Mouse (Mus musculus) ovary, adult 18-20 months (tissue): ENCODE measurements around the gene Tsga13.
A peak's percentile ranks its signal among the peaks of the same experiment; 100 is the strongest.

Experiments
- DNase-seq: peaks from one replicate; pipeline ENCODE4 v3.0.0; 2022; ENCODE audit warnings: low spot score, mixed read lengths

Tsga13 gene

DNA sequence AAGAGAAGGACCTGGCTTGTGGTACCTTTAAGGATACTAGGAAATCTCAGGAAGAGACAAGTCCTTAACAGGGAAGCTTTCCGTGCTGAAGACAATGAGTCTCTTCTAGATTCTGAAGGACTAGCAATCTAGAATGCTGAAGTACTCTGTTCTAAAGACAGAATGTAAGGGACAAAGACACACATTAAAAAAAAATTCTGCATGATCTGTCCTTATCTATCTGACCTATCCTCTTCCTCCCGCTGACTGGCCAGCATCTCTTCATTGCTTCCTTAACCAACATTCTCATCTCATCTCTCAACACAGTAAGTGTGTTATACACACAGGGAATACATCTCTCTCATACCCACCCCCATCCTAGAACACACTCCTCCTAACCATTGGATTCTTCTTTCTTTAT is at the start of gene Tsga13:
Gene Tsga13 (minus strand): TSS at position 101 of the 400 bp plus-strand sequence.
- no peak for DNase-seq

DNA sequence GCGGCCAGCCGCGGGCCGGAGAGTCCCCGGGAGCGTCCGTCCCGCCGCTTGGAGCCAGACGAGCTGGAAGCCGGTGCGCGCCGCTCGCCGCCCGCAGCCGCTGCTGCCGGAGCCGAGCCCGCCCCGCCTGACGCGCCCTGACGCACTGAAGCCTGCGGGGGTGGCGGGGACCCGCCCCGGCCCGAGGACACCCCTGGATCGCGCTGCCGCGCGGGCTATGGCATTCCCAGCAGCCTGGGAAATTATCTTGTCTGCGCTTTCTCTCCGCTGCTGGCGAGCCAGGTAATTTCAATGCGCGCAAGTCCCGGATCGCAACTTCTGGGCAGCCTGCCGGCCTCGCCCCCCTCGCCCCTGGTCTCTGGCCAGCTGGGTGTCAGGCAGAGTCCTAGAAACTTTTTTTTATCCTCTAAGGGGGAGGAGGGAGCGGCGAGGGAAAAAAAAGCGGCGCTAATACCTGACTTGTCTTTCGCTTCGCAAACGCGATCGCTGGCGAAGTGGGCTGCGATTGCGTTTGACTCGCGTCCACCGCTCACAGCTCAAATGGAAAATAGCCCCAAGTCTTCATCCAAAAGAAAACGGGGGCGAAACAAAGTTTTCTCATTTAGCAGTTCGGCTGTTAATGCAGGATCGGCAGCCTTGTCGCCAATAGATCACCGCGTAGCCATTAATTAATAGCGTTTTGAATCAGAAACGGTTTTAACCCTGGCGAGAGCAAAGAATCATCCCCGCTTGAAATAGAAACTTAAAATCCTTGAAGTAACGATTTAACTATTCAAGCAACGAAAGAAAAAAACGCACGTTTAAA is 43.6 kb upstream of the Tsga13 start, which contains the start of gene Klf14:
Gene Klf14 (minus strand): TSS at position 343 of the 805 bp plus-strand sequence.
- no peak for DNase-seq

DNA sequence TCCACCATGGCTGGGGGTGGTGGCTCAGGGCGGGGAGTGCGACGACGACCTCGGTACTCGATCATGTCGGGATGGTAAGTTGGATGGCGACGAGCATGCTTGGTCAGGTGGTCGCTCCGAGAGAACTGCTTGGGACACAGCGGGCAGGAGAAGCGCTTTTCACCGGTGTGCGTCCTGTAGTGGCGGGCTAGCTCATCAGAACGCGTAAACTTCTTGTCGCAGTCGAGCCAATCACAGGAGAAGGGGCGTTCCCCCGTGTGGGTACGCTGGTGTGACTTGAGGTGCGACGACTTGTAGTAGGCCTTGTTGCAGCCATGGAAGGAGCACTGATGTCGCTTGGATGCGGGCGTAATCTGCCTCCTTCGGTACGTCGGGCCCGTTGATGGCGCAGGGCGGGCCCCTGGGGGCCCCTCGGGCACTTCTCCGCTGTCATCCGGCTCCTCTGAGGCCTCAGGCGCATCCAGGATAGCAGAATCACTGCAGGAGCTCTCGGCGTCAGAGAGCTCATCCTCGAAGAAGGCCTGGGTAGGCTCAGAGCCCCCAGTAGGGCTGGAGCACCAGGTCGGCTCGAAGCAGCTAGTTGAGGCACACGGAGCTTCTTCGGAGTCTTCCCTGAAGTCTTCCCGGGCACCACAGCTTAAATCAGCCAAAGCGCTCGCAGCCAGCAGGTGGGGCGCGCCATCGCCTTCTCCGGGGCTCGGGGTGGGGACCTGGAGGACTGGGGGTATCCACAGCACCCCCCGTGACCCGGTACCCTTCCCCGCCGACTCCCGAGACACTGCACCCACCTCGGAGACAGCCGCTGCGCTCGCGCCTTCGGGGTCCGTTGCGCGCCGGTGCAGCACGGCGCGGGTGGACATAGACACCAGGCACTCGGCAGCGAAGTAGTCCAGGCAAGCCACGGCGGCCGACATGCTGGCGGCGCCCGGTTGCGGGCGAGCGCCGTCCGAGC is 42.7 kb upstream of the Tsga13 start:
- DNase-seq, result no peak

DNA sequence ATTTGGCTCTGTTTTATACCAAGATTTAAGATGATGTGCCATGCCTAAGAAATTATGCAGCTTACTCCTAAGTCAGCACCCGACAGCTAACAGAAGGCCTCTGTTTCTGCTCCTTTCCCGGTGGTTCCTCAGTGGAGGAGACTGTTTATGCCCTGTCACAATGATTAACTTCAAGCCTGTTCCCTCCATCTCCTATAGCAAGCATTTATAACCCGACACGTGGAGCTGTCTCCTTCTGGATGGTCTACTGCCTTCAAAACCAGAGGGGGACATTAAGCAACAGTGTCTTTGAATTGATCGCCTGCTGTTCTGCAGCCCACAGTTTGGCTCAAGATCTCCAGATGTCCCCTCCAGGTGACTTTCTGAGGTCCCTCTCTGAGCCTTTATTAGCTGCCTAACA is 23.9 kb upstream of the Tsga13 start:
- DNase-seq, result no peak

DNA sequence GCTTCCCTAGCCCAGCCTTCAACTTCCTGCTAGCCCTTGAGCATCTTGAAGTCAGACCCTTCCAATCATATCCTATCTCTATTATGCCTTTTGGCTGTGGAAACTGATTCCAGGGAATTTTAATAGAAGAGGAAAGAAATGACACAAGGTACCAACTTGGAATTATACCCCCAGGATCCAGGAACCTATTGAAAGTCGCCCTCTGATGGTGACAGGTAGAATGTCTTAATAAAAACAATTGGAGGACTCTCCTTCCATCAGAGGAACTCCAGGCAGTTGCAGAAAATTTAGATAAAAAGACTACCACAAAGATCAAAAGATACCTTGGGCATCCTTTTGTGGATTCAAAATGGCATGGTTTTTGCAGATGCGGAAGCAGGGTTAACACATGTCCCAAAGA is 7.4 kb upstream of the Tsga13 start:
- no peak for DNase-seq

DNA sequence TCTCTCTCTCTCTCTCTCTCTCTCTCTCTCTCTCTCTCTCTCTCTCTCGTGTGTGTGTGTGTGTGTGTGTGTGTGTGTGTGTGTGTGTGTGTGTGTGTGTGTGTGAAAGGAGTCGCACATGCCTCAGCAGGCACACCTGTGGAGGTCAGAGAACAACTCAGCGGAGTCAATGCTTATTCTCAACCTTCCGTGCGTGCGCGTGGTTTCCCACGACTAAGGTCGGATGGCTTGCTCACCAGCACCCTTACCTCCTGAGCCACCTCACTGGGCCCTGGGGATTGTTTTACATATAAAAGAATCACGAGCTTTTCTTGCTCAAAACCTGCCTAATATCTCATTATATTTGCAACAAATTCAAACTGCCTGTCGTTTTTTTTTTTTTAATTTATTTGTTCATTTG is 6.5 kb upstream of the Tsga13 start:
- DNase-seq, result no peak

DNA sequence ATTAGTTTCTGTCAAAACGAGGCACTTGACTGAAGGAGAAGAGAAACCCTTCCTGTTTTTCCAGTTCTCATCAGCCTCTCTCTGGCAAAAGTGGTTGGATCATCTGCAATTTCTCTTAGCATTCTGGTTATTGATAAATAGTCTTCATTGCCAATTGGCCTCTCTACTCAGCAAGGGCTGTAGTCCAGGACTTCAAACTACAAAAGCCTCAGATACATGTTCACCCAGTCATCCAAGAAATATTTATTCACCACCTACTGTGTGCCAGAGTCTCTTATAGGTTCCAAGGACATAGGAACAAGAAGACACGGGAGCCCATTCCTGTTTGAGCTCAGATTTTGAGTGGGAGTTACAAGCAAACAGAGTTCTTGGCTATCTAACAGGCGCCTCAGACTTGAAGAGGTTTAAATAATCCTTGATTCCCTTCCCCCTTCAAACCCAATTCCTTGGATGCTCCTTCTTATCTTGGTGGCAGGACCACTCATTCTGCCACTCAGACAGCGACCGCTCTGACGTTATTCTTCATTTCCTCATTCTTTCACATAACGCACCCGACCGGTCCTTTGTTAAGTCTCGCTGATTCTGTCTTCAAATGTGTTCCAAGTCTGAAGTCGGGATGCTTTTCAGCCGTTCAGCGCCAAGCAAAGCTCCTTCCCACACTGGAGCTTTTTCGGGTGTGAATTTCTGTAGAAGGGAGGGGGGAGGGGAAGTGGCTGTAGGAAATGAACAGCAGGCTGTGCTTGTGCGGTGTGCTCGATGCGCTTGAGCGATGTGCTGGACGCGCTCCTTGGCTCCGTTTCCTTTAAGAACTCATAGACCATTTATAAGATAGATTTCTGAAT is 5.7 kb upstream of the Tsga13 start:
- no peak for DNase-seq

DNA sequence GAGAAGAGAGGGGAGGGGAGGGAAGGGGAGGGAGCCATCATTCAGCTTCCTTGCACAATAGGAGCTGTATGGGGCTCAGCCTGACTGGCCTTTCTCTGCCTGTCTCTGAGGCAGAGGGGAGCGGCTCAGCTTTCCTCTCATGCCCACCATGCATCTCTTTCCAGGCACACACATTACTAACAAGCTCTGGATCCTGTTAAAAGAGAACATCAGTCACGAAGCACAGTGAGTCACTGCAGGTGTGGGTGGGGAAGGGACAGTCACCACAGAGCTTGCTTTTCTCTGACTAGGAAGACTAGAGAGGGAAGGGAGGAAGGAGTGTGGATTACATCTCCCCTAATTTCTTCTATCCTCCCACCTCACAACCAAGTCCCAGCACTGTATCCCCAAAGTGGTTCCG is 7.4 kb downstream of the Tsga13 start:
- DNase-seq, result no peak

DNA sequence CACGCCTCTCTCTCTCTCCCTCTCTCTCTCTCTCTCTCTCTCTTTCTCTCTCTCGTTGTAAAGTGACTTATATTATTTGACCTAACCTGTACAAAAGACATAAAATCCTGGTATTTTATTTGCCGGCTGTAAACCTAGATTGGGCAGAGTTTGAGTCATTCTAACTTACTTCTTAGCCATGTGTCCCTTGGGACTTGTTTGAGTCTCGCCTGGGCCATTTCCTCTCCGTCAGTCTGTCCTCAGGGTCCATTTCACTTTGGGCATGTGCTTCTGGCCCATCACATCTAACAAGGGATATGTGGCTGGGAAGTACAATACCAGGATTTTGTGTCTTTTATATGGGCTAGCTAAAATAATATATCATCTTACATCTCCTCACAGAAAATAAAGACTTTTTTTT is 10.5 kb downstream of the Tsga13 start:
- DNase-seq, result no peak

DNA sequence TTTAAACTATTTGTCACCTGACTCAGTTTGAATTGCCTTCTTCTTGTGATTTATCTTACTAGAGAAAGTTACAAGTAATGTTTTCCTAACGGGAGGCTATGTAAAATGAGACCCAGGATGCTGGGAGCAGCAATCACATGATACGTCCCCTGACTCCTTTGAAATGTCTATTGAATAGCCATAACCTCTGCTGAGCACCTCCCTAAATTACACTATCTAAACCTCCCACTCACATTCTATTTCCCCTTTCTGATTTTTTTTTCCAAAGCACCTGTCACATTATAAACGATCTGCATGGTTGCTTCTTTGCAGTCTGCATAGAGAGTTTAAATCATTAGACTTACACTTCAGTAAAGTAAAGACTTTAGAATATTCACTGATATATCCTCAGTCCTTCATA is 11.3 kb downstream of the Tsga13 start:
- no peak for DNase-seq

DNA sequence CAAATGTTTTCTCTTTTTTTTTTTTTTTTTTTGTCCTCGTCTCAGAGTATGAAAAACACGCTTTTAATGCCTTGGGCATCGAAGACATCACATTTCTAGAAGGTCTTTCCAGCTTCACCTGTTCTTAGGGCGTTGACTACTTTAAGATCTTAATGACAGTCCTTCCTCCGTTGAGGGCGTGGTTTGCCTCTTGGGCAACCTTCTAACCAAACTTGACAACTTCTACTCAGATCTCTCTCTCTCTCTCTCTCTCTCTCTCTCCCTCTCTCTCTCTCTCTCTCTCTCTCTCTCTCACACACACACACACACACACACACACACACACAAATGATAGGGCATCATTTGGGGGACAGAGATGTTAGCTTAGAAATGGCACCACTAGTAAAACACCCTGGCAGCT is 17.9 kb downstream of the Tsga13 start:
- DNase-seq, result no peak

DNA sequence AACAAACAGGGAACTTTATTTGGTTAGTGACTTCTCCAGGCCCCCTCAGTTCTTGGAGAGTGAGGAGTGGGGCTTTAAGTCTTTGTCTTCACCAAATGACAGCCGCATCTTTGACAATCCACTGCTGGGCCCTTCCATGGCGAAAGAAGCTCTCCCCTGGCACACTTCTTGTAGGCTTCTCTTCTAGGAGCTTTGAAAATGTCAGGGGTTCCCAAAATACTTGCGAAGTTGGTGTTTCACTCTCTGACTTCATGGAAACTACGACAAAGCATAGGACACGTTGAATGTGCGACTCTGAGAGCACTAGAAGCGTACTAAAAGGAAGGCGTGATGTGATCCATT is 18.4 kb downstream of the Tsga13 start:
- DNase-seq, result no peak

DNA sequence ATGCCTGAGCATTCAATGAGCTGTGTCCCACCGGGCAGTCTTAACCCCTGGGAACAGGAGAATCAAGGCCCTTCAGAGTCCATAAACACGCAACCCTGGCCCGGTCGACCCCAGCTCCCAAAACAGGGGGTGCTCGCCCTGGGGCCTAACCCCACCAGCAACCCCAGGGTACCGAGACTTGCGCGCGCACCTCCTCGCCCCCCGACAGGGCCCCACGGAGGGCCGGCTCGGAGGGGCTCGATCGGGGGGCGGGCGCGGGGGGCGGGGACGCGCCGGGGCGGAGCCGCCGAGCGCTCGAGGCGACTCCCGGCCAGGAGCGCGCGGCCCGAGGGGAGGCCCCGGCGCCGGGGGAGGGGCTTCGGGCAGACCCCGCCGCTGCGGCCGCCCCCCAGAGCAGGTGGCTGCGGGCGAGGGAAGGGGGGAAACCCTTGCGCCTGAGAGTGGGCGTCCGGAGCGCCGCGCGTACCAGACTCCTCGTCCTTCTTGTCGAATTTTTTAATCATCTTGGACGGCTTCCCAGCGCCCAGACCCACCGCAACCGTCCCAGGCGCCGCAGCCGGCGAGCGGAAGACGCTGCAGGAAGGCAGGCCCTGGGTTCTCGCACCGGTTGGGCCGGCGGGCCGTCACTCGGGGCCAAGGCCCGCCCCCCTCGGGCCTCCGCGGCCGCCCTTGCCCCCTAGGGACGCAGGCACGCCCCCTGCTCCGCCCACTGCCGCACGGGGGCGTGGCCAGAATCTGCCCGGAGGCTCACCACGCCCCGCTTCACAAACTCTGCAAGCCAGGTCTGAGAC is 19.0 kb downstream of the Tsga13 start, which contains the start of gene Copg2:
Gene Copg2 (minus strand): TSS at position 600 of the 791 bp plus-strand sequence.
- DNase-seq, result peak; percentile 92

DNA sequence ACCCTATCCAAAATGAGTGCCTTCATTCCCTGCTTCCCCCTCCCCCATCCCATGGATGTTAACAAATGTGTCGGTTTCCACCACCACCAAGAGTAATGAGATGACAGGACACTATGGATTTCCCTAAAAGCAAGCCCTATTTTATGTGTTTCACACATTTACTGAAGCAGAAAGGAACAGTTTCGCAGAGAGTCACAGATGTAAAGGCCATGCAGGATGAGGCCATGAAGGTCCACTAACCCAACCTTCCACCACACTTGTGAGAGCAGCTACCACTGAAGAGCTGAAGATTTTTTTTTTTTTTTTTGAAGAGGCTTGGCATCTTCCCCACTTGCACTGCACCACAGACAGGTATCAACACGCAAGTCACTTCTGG is 19.6 kb downstream of the Tsga13 start:
- DNase-seq, result no peak

DNA sequence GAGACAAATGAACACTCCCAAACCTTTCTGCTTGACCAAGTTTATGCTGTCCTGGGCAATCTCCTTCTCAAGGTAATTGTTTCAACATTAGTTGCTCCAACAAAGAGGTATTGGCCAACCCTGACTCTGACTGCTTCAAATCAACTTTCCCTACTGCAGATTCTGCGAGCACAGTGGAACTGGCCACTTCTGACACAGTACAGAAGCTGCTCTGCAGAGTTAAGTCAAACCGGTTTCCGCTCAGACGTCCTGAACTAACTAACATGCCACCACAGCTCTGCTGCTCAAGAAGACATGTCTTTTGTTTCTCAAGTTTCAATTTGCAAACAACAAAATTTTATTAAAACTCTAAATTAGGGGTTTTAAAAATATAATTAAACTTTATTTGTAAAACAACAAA is 22.3 kb downstream of the Tsga13 start:
- DNase-seq, result no peak

DNA sequence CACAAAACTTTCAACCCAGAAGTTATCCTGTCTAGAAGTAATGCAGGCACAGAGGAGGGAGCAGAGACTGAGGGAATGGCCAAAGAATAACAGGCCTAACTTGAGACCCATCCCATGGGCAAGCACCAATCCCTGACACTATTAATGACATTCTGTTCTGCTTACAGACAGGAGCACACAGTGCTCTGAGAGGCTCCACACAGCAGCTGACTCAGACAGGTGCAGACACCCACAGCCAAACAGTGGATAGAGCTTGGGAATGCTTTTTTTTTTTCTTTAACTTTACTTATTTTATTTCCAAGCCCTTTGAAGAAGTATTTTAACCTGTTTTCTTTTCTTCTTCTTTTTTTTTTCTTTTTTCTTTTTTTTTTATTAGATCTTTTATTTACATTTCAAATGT is 23.6 kb downstream of the Tsga13 start:
- no peak for DNase-seq

DNA sequence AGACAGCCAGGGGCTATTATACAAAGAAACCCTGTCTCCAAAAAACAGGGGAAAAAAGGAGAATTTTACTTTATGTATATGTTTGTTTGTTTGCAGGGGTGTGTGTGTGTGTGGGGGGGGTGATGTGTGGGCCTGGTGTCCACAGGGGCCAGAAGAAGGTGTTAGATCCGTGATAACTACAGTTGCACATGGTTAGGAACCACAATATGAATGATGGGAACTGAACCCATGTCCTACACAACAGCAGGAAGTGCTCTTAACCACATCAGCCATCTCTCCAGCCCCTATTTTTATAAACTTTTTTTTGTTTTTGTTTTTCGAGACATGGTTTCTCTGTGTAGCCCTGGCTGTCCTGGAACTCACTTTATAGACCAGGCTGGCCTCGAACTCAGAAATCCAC is 30.5 kb downstream of the Tsga13 start:
- DNase-seq, result no peak

DNA sequence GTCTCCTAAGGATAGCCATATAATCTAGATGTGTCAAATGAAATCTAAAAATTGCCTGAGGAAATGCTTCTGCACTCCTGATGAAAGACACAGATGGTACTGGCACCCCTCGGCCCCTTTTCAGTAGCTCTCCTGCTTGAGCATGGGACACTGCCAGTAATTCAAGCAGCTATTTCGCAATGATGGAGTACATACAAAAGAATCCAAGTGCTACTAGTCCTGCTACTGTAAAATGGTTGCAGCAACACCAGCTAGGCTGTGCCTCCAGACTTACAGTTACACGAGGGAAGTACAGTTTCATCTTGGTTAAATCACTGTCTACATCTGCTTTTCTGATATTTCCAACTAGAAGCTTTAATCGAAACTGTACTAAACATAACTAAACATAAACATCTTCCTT is 31.9 kb downstream of the Tsga13 start:
- no peak for DNase-seq

DNA sequence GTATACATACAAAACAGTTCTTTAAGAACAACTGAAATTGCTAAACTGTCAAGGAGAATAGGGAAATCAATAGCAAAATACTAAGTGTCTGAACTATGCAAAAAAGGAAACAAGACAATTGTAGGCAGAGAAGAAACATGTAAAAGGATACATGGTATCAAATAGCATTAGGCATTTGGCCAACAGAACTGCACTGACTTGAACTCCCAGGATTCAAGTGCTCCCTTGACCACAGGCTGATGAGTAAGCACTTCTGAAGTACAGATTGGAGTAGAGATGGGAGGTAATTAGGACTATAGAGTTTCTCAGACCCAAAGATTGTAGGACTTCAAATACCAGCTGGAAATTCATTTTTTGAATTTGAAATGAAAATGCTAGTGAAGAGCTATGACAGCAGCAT is 38.7 kb downstream of the Tsga13 start:
- no peak for DNase-seq

DNA sequence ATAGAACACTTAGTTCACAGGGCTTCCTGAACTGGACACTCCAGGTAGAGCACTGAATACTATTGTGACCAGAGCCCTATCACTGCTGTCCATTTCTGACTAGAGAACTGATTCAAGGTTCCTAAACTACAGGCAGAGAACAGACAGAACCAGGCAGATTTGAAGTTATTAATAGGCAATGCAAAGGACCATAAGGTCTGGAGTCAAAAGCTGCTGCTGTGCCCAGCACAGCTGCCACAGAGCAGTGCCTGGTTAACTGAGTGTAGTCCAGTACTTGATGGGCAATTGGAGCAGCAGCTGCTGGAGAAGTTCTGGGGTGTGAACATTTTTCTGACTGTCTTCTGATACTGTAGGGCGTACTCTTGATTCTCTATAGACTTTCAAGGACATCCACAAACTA is 48.9 kb downstream of the Tsga13 start:
- DNase-seq, result no peak

DNA sequence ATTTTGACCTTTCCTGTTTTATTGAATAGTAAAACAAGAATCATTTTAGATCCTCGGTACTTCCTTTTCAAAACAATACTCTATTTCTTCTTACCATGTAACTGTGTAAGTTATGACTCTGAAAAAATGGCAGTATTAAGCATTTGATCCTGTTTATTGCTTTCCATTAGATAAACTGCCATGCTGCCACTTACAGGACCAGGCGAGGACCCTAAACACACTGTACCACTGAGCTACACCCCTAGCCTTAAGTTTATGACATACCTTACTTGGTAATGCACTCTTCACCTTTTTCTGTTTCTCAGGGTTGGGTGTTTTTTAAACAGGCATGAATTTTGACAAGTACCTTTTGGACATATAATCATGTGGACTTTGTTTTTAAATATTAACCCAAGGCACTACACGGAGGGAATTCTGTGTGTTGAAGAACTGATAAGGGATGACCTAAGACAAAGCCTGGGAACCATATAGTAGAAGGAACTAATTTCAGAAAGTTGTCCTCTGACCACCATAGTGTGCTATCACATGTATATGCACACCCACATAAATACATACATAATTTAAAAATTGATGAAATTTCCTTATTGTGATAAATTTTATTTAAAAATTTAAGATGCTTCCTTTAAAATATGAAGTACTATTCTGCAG is 50.2 kb downstream of the Tsga13 start:
- no peak for DNase-seq
